Mouse (Mus musculus): ENCODE measurements around the gene Calcrl. TPM values are rescaled to one million over a fixed set of nuclear protein-coding genes. Genes with fewer than 3 reads are reported as not detected.

Gene Calcrl
- 10 to 100 TPM; 24.5 to 31.6 TPM for total RNA-seq (2021)
- long read RNA-seq, experiment 1, partial matches to known transcripts: 2 of 7 reads
- long read RNA-seq, experiment 1, other reads (novel, unspliced or antisense): 5 of 7 reads
- long read RNA-seq, experiment 2, full-length matches to known transcripts: 1 of 4 reads
- long read RNA-seq, experiment 2, partial matches to known transcripts: 0 of 4 reads
- long read RNA-seq, experiment 2, other reads (novel, unspliced or antisense): 3 of 4 reads

- peak; percentile 63 for DNase-seq
These were observed at the start of gene Calcrl for GRCm38 (mm10) chr2:84425138-84425537. Calcrl (minus strand) TSS chr2:84425411.

- DNase-seq: no peak
These were observed 49.4 kb upstream of the Calcrl start for GRCm38 (mm10) chr2:84474651-84475050.

GRCm38 (mm10) chr2:84473941-84474530, 48.8 kb upstream of the Calcrl start:
- no peak for DNase-seq

- no peak for DNase-seq
These were observed 42.2 kb upstream of the Calcrl start for GRCm38 (mm10) chr2:84467391-84467790.

DNA sequence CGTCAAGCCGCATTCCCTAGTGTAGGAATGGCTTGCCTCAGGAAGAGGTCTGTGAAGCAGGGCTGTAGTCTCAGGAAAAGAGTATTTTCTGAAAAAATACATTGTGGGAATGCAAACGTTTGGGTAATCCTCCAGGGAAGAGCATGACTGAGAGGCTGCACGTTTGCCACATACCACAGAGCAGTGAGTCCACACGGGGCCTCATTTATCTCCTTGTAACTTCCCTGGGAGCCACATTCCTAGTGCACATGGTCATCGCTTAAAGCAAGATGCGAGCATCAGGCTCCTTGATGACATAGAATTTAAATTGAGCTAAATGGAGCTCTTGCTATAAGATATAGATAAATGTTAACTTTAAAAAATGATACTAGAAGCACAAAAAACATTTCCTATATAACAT, 39.7 kb upstream of the Calcrl start:
- no peak for DNase-seq

GRCm38 (mm10) chr2:84462411-84462810, 37.2 kb upstream of the Calcrl start:
- no peak for DNase-seq

GRCm38 (mm10) chr2:84459651-84460177, 34.5 kb upstream of the Calcrl start:
- no peak for DNase-seq

- no peak for DNase-seq
These were observed 32.0 kb upstream of the Calcrl start for GRCm38 (mm10) chr2:84457221-84457620.

- no peak for DNase-seq
These were observed 30.1 kb upstream of the Calcrl start for GRCm38 (mm10) chr2:84455236-84455799.

GRCm38 (mm10) chr2:84454551-84455235, 29.5 kb upstream of the Calcrl start:
- DNase-seq: no peak

DNA sequence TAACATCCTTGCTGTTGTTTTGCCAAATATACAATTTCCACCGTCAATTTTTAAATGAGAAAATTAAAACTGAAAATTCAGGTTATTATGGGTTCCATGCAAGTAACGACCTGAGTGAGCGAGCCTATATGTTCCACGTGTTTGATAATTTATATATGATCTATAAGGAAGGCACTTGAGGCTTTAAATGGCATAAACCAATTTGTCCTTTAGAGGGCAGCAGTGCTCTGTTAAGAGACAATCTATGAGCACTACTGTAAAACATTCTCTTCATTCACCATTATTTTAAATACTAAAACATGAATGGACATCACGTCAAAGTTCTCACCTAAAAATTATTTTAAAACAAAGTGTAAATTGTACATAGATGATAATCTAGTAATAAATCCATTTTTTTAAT, 28.8 kb upstream of the Calcrl start:
- no peak for DNase-seq

- no peak for DNase-seq
These were observed 20.3 kb upstream of the Calcrl start for GRCm38 (mm10) chr2:84445499-84445898.

DNA sequence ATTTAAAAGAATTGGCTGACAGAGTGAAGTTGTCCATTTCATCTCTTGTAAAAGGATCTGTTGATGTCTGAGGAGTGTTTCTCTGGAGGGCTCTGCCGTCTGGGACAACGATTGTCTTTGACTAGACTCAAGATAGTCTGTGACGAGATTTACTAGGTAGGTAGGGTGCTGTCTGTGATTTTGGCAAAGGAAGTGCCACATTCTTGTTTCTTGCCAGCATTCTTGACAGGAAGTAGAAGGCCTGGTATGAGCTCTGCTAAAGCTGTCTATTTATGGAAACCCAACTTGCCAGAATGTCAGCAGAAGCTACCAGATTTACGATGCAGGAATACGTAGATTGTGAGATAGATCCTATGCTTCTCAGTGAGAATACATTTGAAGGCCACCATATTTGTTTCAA, 16.7 kb upstream of the Calcrl start:
- DNase-seq: no peak

GRCm38 (mm10) chr2:84429724-84430123, 4.5 kb upstream of the Calcrl start:
- DNase-seq: no peak

DNA sequence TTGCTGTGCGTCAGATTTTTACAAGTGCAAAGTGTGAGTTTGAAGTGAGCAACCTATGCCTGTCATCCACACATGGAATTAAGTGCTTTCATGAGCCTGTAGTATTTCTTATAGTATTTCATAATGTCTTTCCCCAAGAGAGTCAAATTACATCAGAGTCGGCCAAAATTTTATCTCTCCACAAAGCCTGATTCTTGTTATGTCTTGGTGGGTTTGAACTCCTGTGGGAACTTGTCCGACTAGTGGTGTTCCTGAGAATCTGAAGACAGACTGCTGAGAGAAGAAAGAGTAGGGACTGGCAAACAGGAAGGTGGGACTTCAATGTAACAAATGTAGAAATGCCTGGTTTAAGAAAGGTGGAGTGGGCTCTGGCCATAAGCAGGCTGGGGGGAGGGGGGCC, 3.6 kb upstream of the Calcrl start:
- DNase-seq: no peak

DNA sequence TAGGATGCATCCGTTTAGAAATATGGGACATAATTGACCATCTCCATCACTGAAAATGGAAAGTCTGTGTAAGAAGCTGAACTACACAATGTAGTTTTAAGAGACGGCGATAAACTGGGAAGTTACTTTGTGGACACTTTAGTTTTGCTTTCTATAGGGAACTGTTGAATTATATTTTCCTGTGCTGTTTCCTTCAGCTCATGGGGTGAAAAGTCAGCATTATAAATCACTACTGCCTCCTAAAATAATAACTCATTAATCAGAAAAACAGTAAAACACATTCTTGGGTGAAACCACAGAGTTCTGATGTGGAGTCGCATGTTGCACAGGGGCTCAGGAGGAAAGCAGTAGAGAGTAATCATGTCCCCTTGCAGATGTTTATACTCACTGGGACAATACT, 1.3 kb upstream of the Calcrl start:
- no peak for DNase-seq

GRCm38 (mm10) chr2:84416501-84416900, 8.7 kb downstream of the Calcrl start:
- no peak for DNase-seq

GRCm38 (mm10) chr2:84409796-84410592, 15.2 kb downstream of the Calcrl start:
- no peak for DNase-seq

DNA sequence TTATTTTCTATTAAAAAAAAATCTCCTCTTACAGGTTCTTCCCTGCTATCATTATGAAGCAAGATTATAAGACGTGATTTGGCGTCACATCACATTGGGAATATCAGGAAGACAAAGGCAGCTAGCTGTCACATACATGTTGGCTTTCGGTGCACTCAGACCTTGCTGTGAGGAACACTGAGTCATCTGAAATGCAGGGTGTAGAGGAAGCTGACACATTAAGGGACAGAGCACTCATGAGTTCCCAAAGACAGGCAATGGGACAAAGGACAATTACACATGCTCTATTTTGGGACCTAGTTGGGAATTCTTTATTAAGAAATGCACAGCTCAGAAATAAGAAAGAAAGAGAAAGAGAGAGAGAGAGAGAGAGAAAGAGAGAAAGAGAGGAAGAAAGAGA, 20.4 kb downstream of the Calcrl start:
- no peak for DNase-seq

GRCm38 (mm10) chr2:84402713-84403112, 22.5 kb downstream of the Calcrl start:
- DNase-seq: no peak

- no peak for DNase-seq
These were observed 28.7 kb downstream of the Calcrl start for GRCm38 (mm10) chr2:84396557-84396956.

GRCm38 (mm10) chr2:84393236-84393635, 32.0 kb downstream of the Calcrl start:
- no peak for DNase-seq
